In genomic region chr16:74857752-74858151, GRCm38 (mm10) we compare ENCODE assay signal across 12 mouse cellular contexts.
DNase-seq lines count a peak whose midpoint lies in the region; ATAC-seq and TF ChIP-seq lines count a peak whose summit lies in the region.
"Had no signal": no experiment of that assay in that cellular context is flagged by ENCODE, and none has a peak within 500 bp of the region (broad histone marks: within the 10 kb centered on the region; RNA-seq: fewer than 3 reads in every experiment).

No protein-coding gene starts in this region.

- no peaks in the 10 kb centered on the region for H3K27me3 ChIP-seq in lung, embryonic 14.5 days (ENCODE audit: insufficient read depth, low read length)
- H3K27me3 ChIP-seq: embryonic facial prominence, embryonic 13.5 days; hindbrain, embryonic 15.5 days had no signal

- intact Hi-C loops in gastrocnemius, adult 2 months (cut with DNase I), result no loop called here

- H3K27ac ChIP-seq in gastrocnemius, adult 2 months, result no peak overlapping the region
- no peak overlapping the region for H3K27ac ChIP-seq in lung, embryonic 14.5 days (ENCODE audit: low read depth)
- H3K27ac ChIP-seq: embryonic facial prominence, embryonic 13.5 days; hindbrain, embryonic 15.5 days had no signal

- H3K36me3 ChIP-seq in lung, embryonic 14.5 days (ENCODE audit: insufficient read depth), result no peaks in the 10 kb centered on the region
- H3K36me3 ChIP-seq: embryonic facial prominence, embryonic 13.5 days; hindbrain, embryonic 15.5 days had no signal

- WGBS in lung, embryonic 14.5 days, result 15% methylated on average over 2 of the region's 2 CpGs

- no peak for DNase-seq in gastrocnemius, adult 2 months
- no peak for DNase-seq in gastrocnemius, postnatal 4 days (ENCODE audit: low spot score in 2 of 2)
- peak; percentile 62 for DNase-seq in lung, embryonic 14.5 days
- no peak for DNase-seq in lung, postnatal 36 days
- peak; percentile 29 for DNase-seq in adipocyte (ENCODE audit: low spot score)
- peak; percentile 11 for DNase-seq in retina, adult 2 months (ENCODE audit: low read depth, low spot score)
- DNase-seq in layer of hippocampus, adult 11-12 months (ENCODE audit: low spot score), result no peak
- DNase-seq in right cerebral cortex, adult 2 months (ENCODE audit: low spot score in 2 of 2), result no peak
- DNase-seq: gastrocnemius, postnatal 25 days had no signal

- H3K9me3 ChIP-seq in lung, embryonic 14.5 days (ENCODE audit: low read depth, low read length), result no peaks in the 10 kb centered on the region
- H3K9me3 ChIP-seq: embryonic facial prominence, embryonic 13.5 days; hindbrain, embryonic 15.5 days had no signal

- H3K4me2 ChIP-seq in lung, embryonic 14.5 days, result no peak overlapping the region
- H3K4me2 ChIP-seq: embryonic facial prominence, embryonic 13.5 days; hindbrain, embryonic 15.5 days had no signal

- peak; percentile 60 for TF ChIP-seq CTCF in gastrocnemius, adult 2 months (IDR thresholded peaks at IDR 0.05)
- peak; percentile 68 for TF ChIP-seq CTCF in lung, embryonic 14.5 days (IDR thresholded peaks at IDR 0.05; ENCODE audit: low read depth)

- H3K4me1 ChIP-seq in lung, embryonic 14.5 days (ENCODE audit: insufficient read depth), result no peaks in the 10 kb centered on the region
- H3K4me1 ChIP-seq: embryonic facial prominence, embryonic 13.5 days; hindbrain, embryonic 15.5 days had no signal

- H3K9ac ChIP-seq in lung, embryonic 14.5 days, result no peak overlapping the region
- H3K9ac ChIP-seq: embryonic facial prominence, embryonic 13.5 days; hindbrain, embryonic 15.5 days had no signal

- no peak overlapping the region for H3K4me3 ChIP-seq in gastrocnemius, adult 2 months
- no peak overlapping the region for H3K4me3 ChIP-seq in lung, embryonic 14.5 days (ENCODE audit: low read depth, low read length)
- H3K4me3 ChIP-seq: embryonic facial prominence, embryonic 13.5 days; hindbrain, embryonic 15.5 days; myocyte had no signal

- ATAC-seq in lung, embryonic 14.5 days (ENCODE audit: insufficient read depth), result no peak

Comparison
In these comparisons a context has a peak if more than half of its experiments do, and no peak if none do; other contexts are left out.
1. DNase-seq: peak in lung, embryonic 14.5 days (single experiment), adipocyte (single experiment) and retina, adult 2 months (single experiment); none in gastrocnemius, adult 2 months (single experiment), gastrocnemius, postnatal 4 days (0 of 2), lung, postnatal 36 days (single experiment), layer of hippocampus, adult 11-12 months (single experiment) and right cerebral cortex, adult 2 months (0 of 2).